Mouse (Mus musculus) heart, embryonic 16.5 days (tissue): ENCODE measurements around the gene Ttc34. TPM values are rescaled to one million over a fixed set of nuclear protein-coding genes. Genes with fewer than 3 reads are reported as not detected.

Experiments used
- ATAC-seq: fragments of 200-750 bp; cut with Nextera tagmentation; replicated peaks from 2 replicates; pipeline ENCODE4 v1.8.0; 2017; ENCODE audit warnings: moderate number of reproducible peaks; ENCODE audit not compliant: insufficient read depth, low FRiP score; ENCODE audit errors: extremely low read depth
- H3K27ac ChIP-seq: fragments of 300-500 bp; sonication (generic); 2 replicates; pipeline ENCODE4 v1.5.1; 2014; ENCODE audit warnings: mild to moderate bottlenecking, low read length, control low read depth, moderate library complexity
- H3K27me3 ChIP-seq: fragments of 300-500 bp; sonication (generic); 2 replicates; pipeline ENCODE4 v1.6.1; 2014; ENCODE audit warnings: low read length, mixed read lengths; ENCODE audit not compliant: control insufficient read depth, insufficient read depth
- H3K36me3 ChIP-seq: fragments of 300-500 bp; sonication (generic); 2 replicates; pipeline ENCODE4 v1.6.1; 2014; ENCODE audit not compliant: control insufficient read depth, insufficient read depth
- H3K4me1 ChIP-seq: fragments of 300-500 bp; sonication (generic); 2 replicates; pipeline ENCODE4 v1.6.1; 2014; ENCODE audit warnings: low read length, mixed read lengths; ENCODE audit not compliant: control insufficient read depth, insufficient read depth
- H3K4me2 ChIP-seq: fragments of 300-500 bp; sonication (generic); 2 replicates; pipeline ENCODE4 v1.6.1; 2014; ENCODE audit warnings: low read depth, mild to moderate bottlenecking, control low read depth, low read length
- H3K4me3 ChIP-seq: fragments of 300-500 bp; sonication (generic); 2 replicates; pipeline ENCODE4 v1.5.1; 2014; ENCODE audit warnings: mild to moderate bottlenecking, control low read depth, low read length
- H3K9ac ChIP-seq: fragments of 300-500 bp; sonication (generic); 2 replicates; pipeline ENCODE4 v1.6.1; 2014; ENCODE audit warnings: low read length, control low read depth
- H3K9me3 ChIP-seq: fragments of 300-500 bp; sonication (generic); replicated peaks from 2 replicates; pipeline ENCODE4 v1.6.1; 2016; ENCODE audit warnings: low read length; ENCODE audit not compliant: control insufficient read depth
- WGBS: fragments of 180-500 bp; shearing (Covaris S2); extraction: QIAGEN DNeasy Blood & Tissue Kit; methylation state at CpG from one replicate; pipeline ENCODE4 v1.1.7; 2014; 5-methylcytosine and 5-hydroxymethylcytosine counted together
- polyA plus RNA-seq: library from polyadenylated mRNA; unstranded; fragments of >200 nt; fragmentation: Nextera tagmentation; extraction: Ambion mirVana; gene quantifications from 2 replicates; pipeline ENCODE4 v1.2.1, GENCODE M21; 2015

The Ttc34 gene
- polyA plus RNA-seq, 1 experiment from 2014 or later, result 0.12 TPM

GRCm38 (mm10) chr4:154827181-154827580 lies 10.1 kb upstream of the Ttc34 start:
- Histone ChIP-seq H3K4me3 (no peak overlapping the region), H3K4me1 (peaks cover 9% of the 10 kb centered on the region), H3K27me3 (no peaks in the 10 kb centered on the region; the same call in 1 of the 2 replicates), H3K9me3 (no peaks in the 10 kb centered on the region), H3K9ac (no peak overlapping the region), H3K27ac (0 out of 2 replicates have a peak overlapping the region, but pooled peaks have one; percentile 25), H3K4me2 (no peak overlapping the region), H3K36me3 (no peaks in the 10 kb centered on the region)
- ATAC-seq, result no peak
- 78% methylated on average over 7 of the region's 7 CpGs for WGBS

- Histone ChIP-seq H3K4me3 (no peak overlapping the region), H3K27me3 (no peaks in the 10 kb centered on the region; the same call in 1 of the 2 replicates), H3K36me3 (no peaks in the 10 kb centered on the region), H3K9me3 (no peaks in the 10 kb centered on the region), H3K9ac (no peak overlapping the region), H3K4me1 (peaks cover 9% of the 10 kb centered on the region), H3K27ac (no peak overlapping the region), H3K4me2 (no peak overlapping the region)
- no peak for ATAC-seq
- 32% methylated on average over 10 of the region's 10 CpGs for WGBS
Observed at GRCm38 (mm10) chr4:154827861-154828610, 9.2 kb upstream of the Ttc34 start.

- no peaks in the 10 kb centered on the region for H3K9me3 ChIP-seq
- 55% methylated on average over 9 of the region's 9 CpGs for WGBS
- H3K4me2 ChIP-seq, result no peak overlapping the region
- no peaks in the 10 kb centered on the region; the same call in 1 of the 2 replicates for H3K27me3 ChIP-seq
- no peak for ATAC-seq
- no peak overlapping the region for H3K9ac ChIP-seq
- H3K36me3 ChIP-seq, result no peaks in the 10 kb centered on the region
- H3K4me1 ChIP-seq, result peaks cover 9% of the 10 kb centered on the region
- no peak overlapping the region for H3K4me3 ChIP-seq
- no peak overlapping the region for H3K27ac ChIP-seq
Observed at GRCm38 (mm10) chr4:154831915-154832573, 5.2 kb upstream of the Ttc34 start.

DNA sequence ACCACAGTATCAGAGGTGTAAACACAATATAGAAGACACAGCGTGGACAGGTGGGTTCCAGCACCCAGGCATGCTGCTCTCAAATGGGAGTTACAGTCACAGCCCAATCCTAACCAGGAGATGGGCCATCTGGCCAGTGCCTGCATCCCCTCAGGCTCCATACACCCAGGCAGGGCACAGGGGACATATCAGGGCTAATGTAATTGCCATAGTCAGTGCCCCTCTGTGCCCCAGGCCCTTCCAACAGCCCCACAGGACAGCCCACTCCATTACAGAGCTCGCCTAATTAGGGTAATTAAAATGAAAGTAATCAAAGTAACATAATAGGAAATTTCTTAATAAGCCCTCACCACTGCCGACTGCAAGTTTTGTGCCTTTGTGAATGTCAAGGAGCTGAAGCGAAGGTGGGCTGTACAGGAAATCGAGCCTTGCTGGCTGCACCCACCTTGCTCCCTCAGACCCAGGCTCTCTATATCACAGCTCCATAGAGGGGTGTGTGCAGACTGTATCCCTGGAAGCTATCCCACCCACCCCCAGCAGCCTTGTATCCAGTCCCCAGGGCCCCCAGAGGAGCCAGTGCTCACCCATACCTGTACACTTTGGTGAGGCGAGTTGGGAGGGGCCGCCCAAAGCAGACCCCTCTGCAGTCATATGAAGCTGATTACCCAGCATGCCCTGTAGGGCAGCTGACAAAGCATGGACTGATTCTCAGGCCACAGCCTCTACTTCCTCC lies 910 bp upstream of the Ttc34 start:
- Histone ChIP-seq H3K27me3 (no peaks in the 10 kb centered on the region; the same call in 1 of the 2 replicates), H3K9ac (no peak overlapping the region), H3K4me2 (no peak overlapping the region), H3K9me3 (no peaks in the 10 kb centered on the region), H3K27ac (no peak overlapping the region), H3K4me3 (no peak overlapping the region), H3K36me3 (no peaks in the 10 kb centered on the region), H3K4me1 (no peaks in the 10 kb centered on the region)
- 76% methylated on average over 7 of the region's 7 CpGs for WGBS
- no peak for ATAC-seq

- WGBS, result 82% methylated on average over 13 of the region's 13 CpGs
- H3K36me3 ChIP-seq, result no peaks in the 10 kb centered on the region
- no peak for ATAC-seq
- H3K4me3 ChIP-seq, result no peak overlapping the region
- H3K4me1 ChIP-seq, result no peaks in the 10 kb centered on the region
- no peaks in the 10 kb centered on the region for H3K9me3 ChIP-seq
- H3K4me2 ChIP-seq, result no peak overlapping the region
- H3K27ac ChIP-seq, result no peak overlapping the region
- no peak overlapping the region for H3K9ac ChIP-seq
- no peaks in the 10 kb centered on the region; the same call in 1 of the 2 replicates for H3K27me3 ChIP-seq
Observed at GRCm38 (mm10) chr4:154838741-154839140, 1.5 kb downstream of the Ttc34 start.

DNA sequence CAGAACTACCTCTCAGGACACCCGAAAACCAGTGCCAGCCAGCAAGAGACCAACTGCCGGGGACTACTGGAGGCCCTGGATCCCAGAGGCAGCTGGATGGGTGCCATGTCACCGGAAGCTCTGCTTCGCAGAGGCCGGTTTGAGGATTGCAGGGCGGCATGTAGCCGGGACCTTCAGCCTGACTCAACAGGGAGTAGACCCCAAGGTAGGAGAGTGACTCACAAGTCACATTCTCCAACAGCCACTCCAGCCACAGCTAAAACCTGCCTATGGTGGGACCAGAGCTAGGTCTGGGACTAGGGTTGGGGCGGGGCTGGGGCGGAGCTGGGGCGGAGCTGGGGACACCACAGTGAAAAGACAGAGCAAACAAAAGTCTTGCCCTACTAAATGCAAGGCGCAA lies 2.1 kb downstream of the Ttc34 start:
- Histone ChIP-seq H3K9ac (no peak overlapping the region), H3K27me3 (no peaks in the 10 kb centered on the region; the same call in 1 of the 2 replicates), H3K4me3 (no peak overlapping the region), H3K27ac (no peak overlapping the region), H3K9me3 (no peaks in the 10 kb centered on the region), H3K36me3 (no peaks in the 10 kb centered on the region), H3K4me1 (no peaks in the 10 kb centered on the region), H3K4me2 (no peak overlapping the region)
- no peak for ATAC-seq
- 41% methylated on average over 11 of the region's 11 CpGs for WGBS

- H3K4me3 ChIP-seq, result no peak overlapping the region
- WGBS, result 78% methylated on average over 1 of the region's 1 CpGs
- no peaks in the 10 kb centered on the region for H3K36me3 ChIP-seq
- 0 out of 2 replicates have a peak, but pooled peaks cover 3% of the 10 kb centered on the region for H3K4me1 ChIP-seq
- H3K4me2 ChIP-seq, result no peak overlapping the region
- peaks cover 26% of the 10 kb centered on the region for H3K27me3 ChIP-seq
- H3K9ac ChIP-seq, result no peak overlapping the region
- no peak overlapping the region for H3K27ac ChIP-seq
- no peak for ATAC-seq
- peaks cover 4% of the 10 kb centered on the region; the same call in 1 of the 2 replicates for H3K9me3 ChIP-seq
Observed at GRCm38 (mm10) chr4:154852696-154853095, 15.4 kb downstream of the Ttc34 start.

DNA sequence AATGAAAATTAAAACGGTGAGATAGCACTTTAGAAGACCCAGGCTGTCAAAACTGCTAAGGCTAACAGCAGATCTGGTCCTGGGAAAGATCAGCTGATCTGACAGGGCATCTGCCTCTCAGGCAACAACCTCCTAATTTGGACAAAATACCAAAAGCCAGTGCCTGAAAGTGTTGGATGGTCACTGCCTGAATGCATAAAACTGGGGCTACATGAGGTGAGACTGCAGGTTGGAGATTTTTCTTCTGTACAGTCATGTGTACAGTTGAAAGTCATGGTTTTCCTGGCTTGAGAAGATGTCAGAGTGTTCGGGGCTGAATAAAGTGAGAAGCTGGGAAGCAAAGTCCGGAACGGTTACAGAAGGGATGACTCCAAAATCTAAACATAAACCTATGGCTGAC lies 16.6 kb downstream of the Ttc34 start:
- H3K27me3 ChIP-seq, result peaks cover 26% of the 10 kb centered on the region

More for the DNA sequence above, 16.6 kb downstream of the Ttc34 start:
- WGBS, result 68% methylated on average over 4 of the region's 4 CpGs
- Histone ChIP-seq H3K27ac (no peak overlapping the region), H3K36me3 (no peaks in the 10 kb centered on the region), H3K9me3 (peaks cover 4% of the 10 kb centered on the region; the same call in 1 of the 2 replicates), H3K4me1 (0 out of 2 replicates have a peak, but pooled peaks cover 3% of the 10 kb centered on the region), H3K9ac (no peak overlapping the region), H3K4me3 (no peak overlapping the region), H3K4me2 (no peak overlapping the region)
- ATAC-seq, result no peak
